Mouse (Mus musculus): ENCODE results near the gene Bcl2l12.

The Bcl2l12 gene

GRCm38 (mm10) chr7:44959281-44959680 lies 39.2 kb downstream of the Bcl2l12 start:
- DNase-seq (ENCODE audit: low spot score): no peak

- DNase-seq (ENCODE audit: low spot score): peak; percentile 36
Measured at GRCm38 (mm10) chr7:44958208-44958607, 40.3 kb downstream of the Bcl2l12 start.

GRCm38 (mm10) chr7:44957183-44957835 lies 41.2 kb downstream of the Bcl2l12 start:
- no peak for DNase-seq (ENCODE audit: low spot score)

GRCm38 (mm10) chr7:44956266-44956665 lies 42.2 kb downstream of the Bcl2l12 start:
- DNase-seq (ENCODE audit: low spot score): no peak

GRCm38 (mm10) chr7:44955628-44956027 lies 42.9 kb downstream of the Bcl2l12 start:
- peak; percentile 48 for DNase-seq (ENCODE audit: low spot score)

- no peak for DNase-seq (ENCODE audit: low spot score)
Measured at GRCm38 (mm10) chr7:44954091-44954885, 44.2 kb downstream of the Bcl2l12 start.

- DNase-seq (ENCODE audit: low spot score): no peak
Measured at GRCm38 (mm10) chr7:44953561-44953960, 45.0 kb downstream of the Bcl2l12 start.

- peak; percentile 90 for DNase-seq (ENCODE audit: low spot score)
Measured at GRCm38 (mm10) chr7:44952611-44953306, 45.8 kb downstream of the Bcl2l12 start.

- DNase-seq (ENCODE audit: low spot score): peak; percentile 67
Measured at GRCm38 (mm10) chr7:44951960-44952359, 46.6 kb downstream of the Bcl2l12 start.

- no peak for DNase-seq (ENCODE audit: low spot score)
Measured at GRCm38 (mm10) chr7:44949922-44950321, 48.6 kb downstream of the Bcl2l12 start.

- no peak for DNase-seq (ENCODE audit: low spot score)
Measured at GRCm38 (mm10) chr7:44942904-44943303, 55.6 kb downstream of the Bcl2l12 start, which contains the start of gene Tsks. Gene Tsks (plus strand): TSS chr7:44943204.
